Mouse (Mus musculus): ENCODE data around the gene Hsd11b2. TPM values are rescaled to one million over a fixed set of nuclear protein-coding genes. Genes with fewer than 3 reads are reported as not detected.

Gene Hsd11b2
- total RNA-seq, 2 experiments from 2014 or later, result not detected

GRCm38 (mm10) chr8:105475742-105476141 lies 42.8 kb upstream of the Hsd11b2 start:
- DNase-seq, result no peak
- Histone ChIP-seq H3K4me3 (no peak overlapping the region), H3K27ac (peak overlapping the region; percentile 82)
- intact Hi-C loops (cut with DNase I), result loop anchor here (2.0 kb wide), 1 partner anchor 117 kb away; no protein-coding TSS in a partner anchor
- TF ChIP-seq CTCF (IDR thresholded peaks at IDR 0.05), result no peak

- intact Hi-C loops (cut with DNase I), result loop anchor here (2.0 kb wide), 1 partner anchor 117 kb away; no protein-coding TSS in a partner anchor
- DNase-seq, result no peak
- Histone ChIP-seq H3K4me3 (no peak overlapping the region), H3K27ac (peak overlapping the region; percentile 82)
- no peak for TF ChIP-seq CTCF (IDR thresholded peaks at IDR 0.05)
Observed at GRCm38 (mm10) chr8:105476161-105476560, 42.4 kb upstream of the Hsd11b2 start.

GRCm38 (mm10) chr8:105476628-105477413 lies 41.7 kb upstream of the Hsd11b2 start:
- intact Hi-C loops (cut with DNase I), result loop anchor here (2.0 kb wide), 1 partner anchor 118 kb away; no protein-coding TSS in a partner anchor
- peak; percentile 88 for TF ChIP-seq CTCF (IDR thresholded peaks at IDR 0.05)
- peak; percentile 80 for DNase-seq
- Histone ChIP-seq H3K4me3 (peak overlapping the region; percentile 57), H3K27ac (peak overlapping the region; percentile 82)

GRCm38 (mm10) chr8:105477792-105478191 lies 40.8 kb upstream of the Hsd11b2 start:
- intact Hi-C loops (cut with DNase I), result loop anchor here (2.0 kb wide), 1 partner anchor 119 kb away; no protein-coding TSS in a partner anchor
- Histone ChIP-seq H3K27ac (peak overlapping the region; percentile 32; the same call in 1 of the 2 replicates), H3K4me3 (no peak overlapping the region)
- TF ChIP-seq CTCF (IDR thresholded peaks at IDR 0.05), result no peak
- no peak for DNase-seq

- intact Hi-C loops (cut with DNase I), result loop anchor here (5.0 kb wide), 2 partner anchors 36 to 51 kb away; partner anchors contain the start of gene Hsd11b2
- Histone ChIP-seq H3K4me3 (no peak overlapping the region), H3K27ac (no peak overlapping the region)
- TF ChIP-seq CTCF (IDR thresholded peaks at IDR 0.05), result no peak
- DNase-seq, result no peak
Observed at GRCm38 (mm10) chr8:105481013-105481412, 37.5 kb upstream of the Hsd11b2 start.

- intact Hi-C loops (cut with DNase I), result loop anchor here (5.0 kb wide), 2 partner anchors 36 to 51 kb away; partner anchors contain the start of gene Hsd11b2
- no peak overlapping the region for H3K4me3 ChIP-seq
- DNase-seq, result peak; percentile 69
- peak; percentile 67 for TF ChIP-seq CTCF (IDR thresholded peaks at IDR 0.05)
- no peak overlapping the region for H3K27ac ChIP-seq
Observed at GRCm38 (mm10) chr8:105481453-105481852, 37.1 kb upstream of the Hsd11b2 start.

GRCm38 (mm10) chr8:105482123-105482522 lies 36.4 kb upstream of the Hsd11b2 start:
- no peak overlapping the region for H3K4me3 ChIP-seq
- H3K27ac ChIP-seq, result no peak overlapping the region
- peak; percentile 20 for DNase-seq
- TF ChIP-seq CTCF (IDR thresholded peaks at IDR 0.05), result no peak
- intact Hi-C loops (cut with DNase I), result loop anchor here (5.0 kb wide), 2 partner anchors 35 to 50 kb away; partner anchors contain the start of gene Hsd11b2

GRCm38 (mm10) chr8:105483212-105484029 lies 35.1 kb upstream of the Hsd11b2 start:
- intact Hi-C loops (cut with DNase I), result loop anchor here (1.0 to 5.0 kb wide), 3 partner anchors 34 to 71 kb away; partner anchors contain the start of gene Hsd11b2
- H3K4me3 ChIP-seq, result peak overlapping the region; percentile 31
- peak overlapping the region; percentile 90 for H3K27ac ChIP-seq
- DNase-seq, result peak; percentile 85
- peak; percentile 88 for TF ChIP-seq CTCF (IDR thresholded peaks at IDR 0.05)

GRCm38 (mm10) chr8:105484030-105484368 lies 34.6 kb upstream of the Hsd11b2 start:
- Histone ChIP-seq H3K27ac (peak overlapping the region; percentile 90), H3K4me3 (no peak overlapping the region)
- TF ChIP-seq CTCF (IDR thresholded peaks at IDR 0.05), result no peak
- peak; percentile 72 for DNase-seq
- intact Hi-C loops (cut with DNase I), result loop anchor here (1.0 to 5.0 kb wide), 3 partner anchors 33 to 70 kb away; partner anchors contain the start of gene Hsd11b2

GRCm38 (mm10) chr8:105484392-105484791 lies 34.2 kb upstream of the Hsd11b2 start:
- Histone ChIP-seq H3K27ac (peak overlapping the region; percentile 90), H3K4me3 (no peak overlapping the region)
- peak; percentile 87 for DNase-seq
- intact Hi-C loops (cut with DNase I), result loop anchor here (1.0 to 5.0 kb wide), 3 partner anchors 33 to 70 kb away; partner anchors contain the start of gene Hsd11b2
- peak; percentile 77 for TF ChIP-seq CTCF (IDR thresholded peaks at IDR 0.05)

- intact Hi-C loops (cut with DNase I), result no loop called here
Observed at GRCm38 (mm10) chr8:105488082-105488481, 30.5 kb upstream of the Hsd11b2 start.

GRCm38 (mm10) chr8:105489281-105489680 lies 29.3 kb upstream of the Hsd11b2 start:
- intact Hi-C loops (cut with DNase I), result no loop called here
- no peak overlapping the region for H3K27ac ChIP-seq
- no peak for DNase-seq
- no peak for TF ChIP-seq CTCF (IDR thresholded peaks at IDR 0.05)
- no peak overlapping the region for H3K4me3 ChIP-seq

More at GRCm38 (mm10) chr8:105488082-105488481, 30.5 kb upstream of the Hsd11b2 start:
- no peak for DNase-seq
- H3K4me3 ChIP-seq, result no peak overlapping the region
- no peak overlapping the region for H3K27ac ChIP-seq
- no peak for TF ChIP-seq CTCF (IDR thresholded peaks at IDR 0.05)
